Mouse (Mus musculus) granulocyte monocyte progenitor cell, adult 5-6 weeks (primary cell): ENCODE results near the gene Brf1. TPM values are rescaled to one million over a fixed set of nuclear protein-coding genes. Genes with fewer than 3 reads are reported as not detected.

ENCODE experiments used
- ATAC-seq: replicated peaks from 2 replicates; pipeline ENCODE4 v1.8.0; 2016; ENCODE audit warnings: mild to moderate bottlenecking, moderate TSS enrichment, inconsistent platforms; ENCODE audit not compliant: poor library complexity, severe bottlenecking
- total RNA-seq, 2 experiments: library from RNA; stranded (forward) in 1 of 2; stranded (reverse) in 1 of 2; fragments of 200-712, 200-1000 nt in 1 of 2; fragments of >200 nt in 1 of 2; fragmentation: Nextera tagmentation in 1 of 2; gene quantifications; 2 replicates each; pipeline ENCODE4 v1.2.3; 2014 to 2017

Gene Brf1
- total RNA-seq, 2 experiments from 2014 or later = 38.7 to 41.3 TPM

DNA sequence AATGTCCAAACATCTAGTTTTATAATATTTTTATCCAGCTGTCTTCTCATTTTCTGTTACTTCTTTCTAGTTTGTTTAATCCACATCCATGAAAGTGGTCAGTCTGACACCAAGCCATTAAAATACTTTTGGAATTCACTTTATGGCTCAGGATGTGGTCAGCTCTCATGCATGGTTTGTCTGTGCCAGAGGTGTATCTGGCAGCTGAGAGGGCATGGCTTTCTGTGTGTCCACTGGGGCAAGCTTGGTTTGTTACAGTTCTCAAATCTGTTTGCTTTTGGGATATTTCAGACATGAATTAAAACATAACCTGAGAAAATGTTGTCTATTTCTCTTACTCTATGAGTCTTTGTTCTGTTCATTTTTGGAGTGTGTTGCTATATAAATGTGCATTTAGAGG lies 21.0 kb upstream of the Brf1 start:
- ATAC-seq = no peak

GRCm38 (mm10) chr12:113018763-113019162 lies 18.3 kb upstream of the Brf1 start:
- no peak for ATAC-seq

DNA sequence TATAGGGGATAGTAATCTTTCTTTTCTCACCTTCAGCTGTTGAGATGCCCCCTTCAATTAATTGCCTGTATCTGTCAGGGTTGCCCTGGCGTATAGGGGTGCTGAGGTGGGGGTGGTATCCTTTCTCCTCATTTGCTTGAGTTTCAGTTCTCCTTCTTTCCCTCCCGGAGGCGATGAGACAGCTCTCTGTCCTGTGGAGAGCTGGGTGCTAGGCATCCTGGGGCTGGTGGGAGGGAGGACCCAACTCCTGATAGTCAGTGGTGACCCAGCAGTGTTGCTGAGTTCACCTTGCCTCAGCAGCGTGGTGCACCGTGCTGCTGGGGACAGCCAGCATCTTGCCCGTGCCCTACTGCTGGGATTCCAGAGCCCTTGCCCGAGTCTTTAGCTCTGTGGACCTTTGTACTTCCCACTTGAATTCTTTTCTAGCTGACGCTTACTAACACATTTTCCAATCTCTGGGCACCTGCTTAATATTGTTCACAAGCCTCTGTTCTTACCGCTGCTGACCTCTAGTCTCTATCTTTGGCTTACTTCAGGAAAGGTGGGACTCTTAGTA lies 17.0 kb upstream of the Brf1 start:
- peak; percentile 61 for ATAC-seq

DNA sequence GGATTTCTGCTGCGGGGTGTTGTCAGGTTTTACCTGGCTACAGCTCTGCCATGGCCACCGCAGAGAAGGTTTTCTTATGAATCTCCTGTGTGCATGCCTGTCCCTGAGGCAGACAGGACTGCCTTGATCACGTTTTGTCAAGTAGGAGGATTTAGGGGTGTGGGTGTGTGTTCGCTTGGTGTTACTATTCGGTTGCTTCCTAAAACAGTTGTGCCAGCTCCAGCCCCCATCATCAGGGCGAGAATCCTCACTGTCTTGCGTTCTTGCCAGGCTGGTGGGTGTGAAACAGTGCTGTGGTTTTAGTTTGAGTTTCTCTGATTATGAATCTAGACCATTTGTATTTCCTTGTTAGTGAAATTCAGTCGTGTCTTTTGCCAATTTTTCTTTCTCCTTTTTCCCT lies 16.5 kb upstream of the Brf1 start:
- ATAC-seq = no peak

DNA sequence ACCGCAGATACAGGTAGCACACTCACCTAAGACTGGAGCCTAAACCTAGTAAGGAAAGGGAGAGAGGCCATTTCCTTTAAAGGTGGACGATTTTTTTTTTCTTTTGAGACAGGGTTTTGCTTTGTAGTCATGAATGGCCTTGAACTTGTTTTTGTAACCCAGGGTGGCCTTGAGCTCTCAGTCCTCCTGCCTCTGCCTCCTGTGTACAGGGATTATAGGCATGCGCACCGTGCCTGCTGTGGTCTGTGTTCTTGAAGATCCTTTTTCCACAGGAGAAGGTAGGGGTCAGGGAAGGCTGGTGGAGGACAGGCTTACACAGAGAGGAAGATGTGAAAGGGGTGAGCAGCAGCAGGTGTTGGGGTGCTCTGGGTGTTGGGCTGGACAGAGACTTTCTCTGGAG lies 15.5 kb upstream of the Brf1 start:
- no peak for ATAC-seq

- peak; percentile 40 for ATAC-seq
Observed at GRCm38 (mm10) chr12:113014561-113015556, 14.4 kb upstream of the Brf1 start.

GRCm38 (mm10) chr12:113013604-113014558 lies 13.4 kb upstream of the Brf1 start, which contains the start of gene Pacs2:
TSS of gene Pacs2 (plus strand) at chr12:113014508.
- ATAC-seq = peak; percentile 74

- no peak for ATAC-seq
Observed at GRCm38 (mm10) chr12:113013021-113013491, 12.6 kb upstream of the Brf1 start.

GRCm38 (mm10) chr12:113012443-113012842 lies 11.9 kb upstream of the Brf1 start:
- ATAC-seq = no peak

DNA sequence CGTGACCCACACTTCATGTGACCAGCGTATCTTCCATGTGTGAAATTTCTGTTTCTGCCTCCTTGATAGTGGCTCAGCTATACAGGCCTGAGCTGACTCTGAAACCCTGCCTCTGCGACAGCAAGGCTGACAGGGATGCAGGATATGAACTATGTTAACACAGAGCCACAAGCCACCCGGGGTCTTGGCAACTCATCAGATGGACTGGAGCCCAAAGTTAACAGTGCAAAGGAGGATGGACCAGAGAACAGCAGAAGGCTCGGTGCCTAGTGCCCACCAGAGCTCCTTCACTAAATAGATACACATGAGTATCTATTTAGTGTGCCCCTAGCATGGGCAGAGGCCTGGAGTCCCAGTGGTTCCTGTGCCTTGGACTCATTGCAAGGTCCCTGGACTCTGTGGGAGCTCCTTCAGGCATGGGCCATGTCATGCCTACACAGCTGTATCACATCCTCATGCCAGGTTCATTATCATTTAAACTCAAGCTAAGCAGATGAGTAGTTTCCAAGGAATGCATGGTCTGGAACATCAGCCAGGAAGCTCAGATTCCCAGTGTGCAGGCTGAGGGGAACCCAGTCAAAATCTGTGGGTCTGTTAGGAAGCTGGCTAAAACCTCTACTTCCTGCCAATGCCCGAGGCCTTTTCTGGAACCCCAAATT lies 11.3 kb upstream of the Brf1 start:
- ATAC-seq = no peak

GRCm38 (mm10) chr12:113004993-113005392 lies 4.5 kb upstream of the Brf1 start:
- ATAC-seq = peak; percentile 36

DNA sequence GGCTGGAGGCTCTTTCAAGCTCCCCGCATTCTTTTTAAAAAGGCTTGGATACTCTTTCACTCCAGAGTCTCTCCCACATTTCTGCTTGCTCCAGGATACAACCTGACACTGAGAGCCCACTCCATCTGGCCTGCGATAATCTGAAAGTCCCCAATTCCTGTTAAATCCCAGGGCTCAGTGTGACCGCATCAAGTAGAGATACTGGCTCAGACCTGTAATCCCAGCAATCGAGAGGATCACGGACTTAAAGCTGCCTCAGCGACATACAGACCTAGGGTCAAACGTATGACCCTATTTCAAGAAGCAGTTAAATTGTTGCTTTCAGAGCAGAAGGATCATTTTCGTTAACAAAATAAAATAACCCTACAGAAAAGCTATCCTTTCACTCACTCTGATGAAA lies 3.5 kb upstream of the Brf1 start:
- no peak for ATAC-seq

DNA sequence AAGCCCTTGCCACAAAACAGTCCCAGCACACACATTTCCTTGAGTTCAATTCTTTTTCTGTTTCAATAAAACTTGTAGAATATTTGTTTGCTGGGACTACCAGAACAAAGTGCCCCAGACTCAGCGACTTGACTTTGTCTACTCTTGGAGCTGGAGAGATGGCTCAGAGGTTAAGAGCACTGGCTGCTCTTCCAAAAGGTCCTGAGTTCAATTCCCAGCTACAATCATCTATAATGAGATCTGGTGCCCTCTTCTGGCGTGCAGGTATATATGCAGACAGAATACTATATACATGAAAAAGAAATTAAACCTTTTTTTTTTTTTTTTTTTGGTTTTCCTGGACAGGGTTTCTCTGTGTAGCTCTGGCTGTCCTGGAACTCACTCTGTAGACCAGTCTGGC lies 2.2 kb upstream of the Brf1 start:
- no peak for ATAC-seq

DNA sequence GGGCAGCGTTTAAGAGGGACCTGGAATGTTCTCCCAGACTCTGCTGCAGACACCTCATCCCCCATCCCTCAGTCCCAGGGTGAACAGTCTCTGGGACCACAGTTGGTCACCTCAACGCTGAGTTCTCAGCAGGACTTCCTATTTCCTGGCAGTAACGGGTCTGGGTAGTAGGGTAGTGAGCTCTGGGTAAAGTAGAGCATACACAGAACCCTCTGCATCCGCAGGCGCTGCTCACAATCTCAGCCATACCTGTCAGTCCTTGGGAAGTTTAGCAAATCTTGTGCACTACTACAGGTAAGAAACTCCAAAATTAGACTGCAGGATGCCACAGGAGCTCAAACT lies 600 bp upstream of the Brf1 start:
- no peak; the same call in 1 of the 2 replicates for ATAC-seq

GRCm38 (mm10) chr12:112999569-113000293 lies 773 bp downstream of the Brf1 start:
- no peak for ATAC-seq

- peak; percentile 81 for ATAC-seq
Observed at GRCm38 (mm10) chr12:112994153-112994552, 6.4 kb downstream of the Brf1 start.

DNA sequence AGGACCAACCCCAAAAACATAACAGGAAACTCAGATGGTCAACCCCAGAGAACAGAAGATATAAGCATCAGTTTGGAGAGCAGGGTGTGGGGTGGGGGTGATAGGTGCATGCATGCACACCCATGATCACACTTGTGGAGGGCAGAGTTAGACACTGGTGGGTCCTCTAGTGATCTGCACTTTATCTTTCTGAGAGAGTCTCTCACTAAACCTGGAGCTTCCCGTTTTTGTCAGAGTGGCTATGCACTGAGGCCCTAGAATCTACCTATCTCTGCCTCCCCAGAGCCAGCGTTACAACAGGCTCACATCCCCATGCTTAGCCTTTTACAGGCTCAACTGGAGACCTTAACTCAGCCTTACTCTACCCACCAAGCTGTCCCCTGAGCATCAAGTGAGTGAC lies 9.1 kb downstream of the Brf1 start:
- ATAC-seq = peak; percentile 29

GRCm38 (mm10) chr12:112990706-112991405 lies 9.6 kb downstream of the Brf1 start:
- no peak for ATAC-seq

- 0 out of 2 replicates have a peak, but pooled peaks have one; percentile 38 for ATAC-seq
Observed at GRCm38 (mm10) chr12:112987877-112988276, 12.6 kb downstream of the Brf1 start.
